Mouse (Mus musculus) left cerebral cortex, adult 2 months (tissue): ENCODE measurements around the gene Cldn20. TPM values are rescaled to one million over a fixed set of nuclear protein-coding genes. Genes with fewer than 3 reads are reported as not detected.

Experiments used
- DNase-seq, 2 experiments: peaks; one replicate each; pipeline ENCODE4 v3.0.0; 2021 to 2022; ENCODE audit warnings: low spot score in 2 of 2, mixed read lengths in 1 of 2; ENCODE audit errors: extremely low spot score in 1 of 2
- H3K27ac ChIP-seq: fragments of 200-600 bp; 2 replicates; pipeline ENCODE4 v1.8.1; 2022
- H3K4me3 ChIP-seq: fragments of 200-600 bp; 2 replicates; pipeline ENCODE4 v1.8.1; 2022
- CTCF ChIP-seq: fragments of 200-600 bp; IDR thresholded peaks from 2 replicates; pipeline ENCODE4 v1.8.1; 2022; ENCODE audit warnings: antibody characterized with exemption, mild to moderate bottlenecking, moderate library complexity
- intact Hi-C: fragments of 180-260 bp; cut with DNase I; formaldehyde crosslinking; loops from one replicate; pipeline ENCODE4 v1.15.1; 2025
- total RNA-seq, 2 experiments: library from RNA; stranded (reverse); gene quantifications; 2 replicates each; pipeline ENCODE4 v1.2.3; 2021

Gene Cldn20
- total RNA-seq, 2 experiments from 2014 or later, result 0.77 TPM; not detected in 1

GRCm38 (mm10) chr17:3531641-3532040 lies 713 bp upstream of the Cldn20 start:
- intact Hi-C loops, result no loop called here
- DNase-seq, result no peak

GRCm38 (mm10) chr17:3533425-3533824 lies 1.1 kb downstream of the Cldn20 start:
- DNase-seq, result no peak
- Histone ChIP-seq H3K27ac (no peak overlapping the region), H3K4me3 (no peak overlapping the region)
- peak; percentile 64 for TF ChIP-seq CTCF
- intact Hi-C loops, result no loop called here

More at GRCm38 (mm10) chr17:3531641-3532040, 713 bp upstream of the Cldn20 start:
- H3K4me3 ChIP-seq, result no peak overlapping the region
- no peak overlapping the region for H3K27ac ChIP-seq
- no peak for TF ChIP-seq CTCF

GRCm38 (mm10) chr17:3540304-3540703 lies 8.0 kb downstream of the Cldn20 start:
- no peak overlapping the region for H3K27ac ChIP-seq
- DNase-seq, result no peak
- no peak overlapping the region for H3K4me3 ChIP-seq
- intact Hi-C loops, result no loop called here
- no peak for TF ChIP-seq CTCF

- no peak for TF ChIP-seq CTCF
- Histone ChIP-seq H3K4me3 (no peak overlapping the region), H3K27ac (no peak overlapping the region)
- DNase-seq, result no peak
- intact Hi-C loops, result no loop called here
Measured at GRCm38 (mm10) chr17:3541033-3541432, 8.7 kb downstream of the Cldn20 start.

- TF ChIP-seq CTCF, result no peak
- no peak overlapping the region for H3K4me3 ChIP-seq
- DNase-seq, result no peak
- intact Hi-C loops, result no loop called here
- H3K27ac ChIP-seq, result no peak overlapping the region
Measured at GRCm38 (mm10) chr17:3547725-3548124, 15.4 kb downstream of the Cldn20 start.

- TF ChIP-seq CTCF, result no peak
- no peak for DNase-seq
- Histone ChIP-seq H3K4me3 (no peak overlapping the region), H3K27ac (no peak overlapping the region)
- intact Hi-C loops, result no loop called here
Measured at GRCm38 (mm10) chr17:3556251-3556650, 23.9 kb downstream of the Cldn20 start.

GRCm38 (mm10) chr17:3557331-3558311 lies 25.3 kb downstream of the Cldn20 start, which contains the start of gene Tfb1m:
Tfb1m (minus strand) TSS chr17:3557781.
- intact Hi-C loops, result no loop called here
- DNase-seq, result peak; percentile 94 to 97
- no peak for TF ChIP-seq CTCF
- Histone ChIP-seq H3K27ac (peak within 1 kb of the TSS; percentile 91), H3K4me3 (peak within 1 kb of the TSS; percentile 87)

- no peak for TF ChIP-seq CTCF
- DNase-seq, result no peak
- intact Hi-C loops, result no loop called here
- no peak overlapping the region; the same call in 1 of the 2 replicates for H3K27ac ChIP-seq
- H3K4me3 ChIP-seq, result peak overlapping the region; percentile 87
Measured at GRCm38 (mm10) chr17:3558356-3558870, 26.1 kb downstream of the Cldn20 start.

- intact Hi-C loops, result loop anchor here (10.0 kb wide), 1 partner anchor 1424 kb away; no protein-coding TSS in a partner anchor
- peak; percentile 67 for TF ChIP-seq CTCF
- DNase-seq, result no peak
Measured at GRCm38 (mm10) chr17:3560534-3560933, 28.2 kb downstream of the Cldn20 start.

GRCm38 (mm10) chr17:3562405-3562804 lies 30.1 kb downstream of the Cldn20 start:
- intact Hi-C loops, result loop anchor here (10.0 kb wide), 1 partner anchor 1422 kb away; no protein-coding TSS in a partner anchor
- TF ChIP-seq CTCF, result peak; percentile 11
- Histone ChIP-seq H3K27ac (no peak overlapping the region), H3K4me3 (no peak overlapping the region)
- DNase-seq, result no peak

More at GRCm38 (mm10) chr17:3560534-3560933, 28.2 kb downstream of the Cldn20 start:
- Histone ChIP-seq H3K4me3 (no peak overlapping the region), H3K27ac (no peak overlapping the region)

- Histone ChIP-seq H3K4me3 (no peak overlapping the region), H3K27ac (no peak overlapping the region)
- intact Hi-C loops, result loop anchor here (1.0 to 5.0 kb wide), 3 partner anchors 221 to 1336 kb away; no protein-coding TSS in a partner anchor
- peak; percentile 69 to 83 for DNase-seq
- TF ChIP-seq CTCF, result peak; percentile 96
Measured at GRCm38 (mm10) chr17:3570876-3571275, 38.5 kb downstream of the Cldn20 start.

Other genes with a start within 250 kb of the Cldn20 start
- 10 to 100 TPM; 80.1 to 82.9 TPM for gene Tiam2, start 206.0 kb upstream of the Cldn20 start, total RNA-seq
- gene Tfb1m, start 25.2 kb downstream of the Cldn20 start, total RNA-seq, result 1 to 10 TPM; 5.8 to 6.3 TPM
- gene Nox3, start 163.7 kb downstream of the Cldn20 start, total RNA-seq, result under 1 TPM in 1 of 2 experiments, not detected in 1; 0.30 TPM